19 mouse cellular contexts compared by ENCODE assay signal in genomic region chr1:82157013-82157412, GRCm38 (mm10).
DNase-seq lines count a peak whose midpoint lies in the region; ATAC-seq and TF ChIP-seq lines count a peak whose summit lies in the region.
"Had no signal": no experiment of that assay in that cellular context is flagged by ENCODE, and none has a peak within 500 bp of the region (broad histone marks: within the 10 kb centered on the region; RNA-seq: fewer than 3 reads in every experiment).

No protein-coding gene starts in this region.

- H3K9ac ChIP-seq in forebrain, postnatal 0 days = no peak overlapping the region
- H3K9ac ChIP-seq: embryonic facial prominence, embryonic 13.5 days; heart, embryonic 12.5 days; kidney, embryonic 15.5 days; neural tube, embryonic 15.5 days had no signal

- H3K27ac ChIP-seq in forebrain, postnatal 0 days (ENCODE audit: low read depth, low read length) = no peak overlapping the region
- H3K27ac ChIP-seq in forebrain, embryonic 10.5 days = no peak overlapping the region
- H3K27ac ChIP-seq: embryonic facial prominence, embryonic 13.5 days; kidney, embryonic 15.5 days; neural tube, embryonic 15.5 days had no signal

- no peak overlapping the region for H3K4me2 ChIP-seq in forebrain, postnatal 0 days (ENCODE audit: low read depth)
- H3K4me2 ChIP-seq: embryonic facial prominence, embryonic 13.5 days; heart, embryonic 12.5 days; kidney, embryonic 15.5 days; neural tube, embryonic 15.5 days had no signal

- no peak for TF ChIP-seq CTCF in forebrain, postnatal 0 days (IDR thresholded peaks at IDR 0.05; ENCODE audit: low read depth)

- H3K4me1 ChIP-seq in forebrain, postnatal 0 days (ENCODE audit: insufficient read depth) = no peaks in the 10 kb centered on the region; the same call in 1 of the 2 replicates
- no peaks in the 10 kb centered on the region for H3K4me1 ChIP-seq in forebrain, embryonic 10.5 days
- H3K4me1 ChIP-seq: embryonic facial prominence, embryonic 13.5 days; kidney, embryonic 15.5 days; megakaryocyte, embryonic 14.5 days; neural tube, embryonic 15.5 days had no signal

- no peaks in the 10 kb centered on the region for H3K36me3 ChIP-seq in forebrain, postnatal 0 days (ENCODE audit: insufficient read depth)
- no peaks in the 10 kb centered on the region for H3K36me3 ChIP-seq in forebrain, embryonic 10.5 days (replicated peaks)
- H3K36me3 ChIP-seq: embryonic facial prominence, embryonic 13.5 days; heart, embryonic 12.5 days; kidney, embryonic 15.5 days; neural tube, embryonic 15.5 days had no signal

- no peak overlapping the region for H3K4me3 ChIP-seq in forebrain, postnatal 0 days (ENCODE audit: low read depth, low read length)
- no peak overlapping the region for H3K4me3 ChIP-seq in forebrain, embryonic 10.5 days
- H3K4me3 ChIP-seq: embryonic facial prominence, embryonic 13.5 days; heart, embryonic 12.5 days; kidney, embryonic 15.5 days; megakaryocyte, embryonic 14.5 days; neural tube, embryonic 15.5 days had no signal

- 52% methylated on average over 1 of the region's 1 CpGs for WGBS in forebrain, postnatal 0 days
- WGBS in forebrain, embryonic 10.5 days = 92% methylated on average over 1 of the region's 1 CpGs

- H3K9me3 ChIP-seq in forebrain, postnatal 0 days (ENCODE audit: low read length) = no peaks in the 10 kb centered on the region
- no peaks in the 10 kb centered on the region for H3K9me3 ChIP-seq in forebrain, embryonic 10.5 days
- H3K9me3 ChIP-seq: embryonic facial prominence, embryonic 13.5 days; heart, embryonic 12.5 days; kidney, embryonic 15.5 days; megakaryocyte, embryonic 14.5 days; neural tube, embryonic 15.5 days had no signal

- no peaks in the 10 kb centered on the region for H3K27me3 ChIP-seq in forebrain, postnatal 0 days (ENCODE audit: insufficient read depth, low read length)
- no peaks in the 10 kb centered on the region; the same call in 1 of the 2 replicates for H3K27me3 ChIP-seq in forebrain, embryonic 10.5 days (ENCODE audit: poor library complexity, severe bottlenecking)
- H3K27me3 ChIP-seq: embryonic facial prominence, embryonic 13.5 days; heart, embryonic 12.5 days; megakaryocyte, embryonic 14.5 days; neural tube, embryonic 15.5 days; Patski had no signal

- ATAC-seq in forebrain, postnatal 0 days = peak; percentile 71
- ATAC-seq: Patski had no signal

- DNase-seq in forebrain, postnatal 0 days = peak; percentile 47
- DNase-seq in forebrain, embryonic 10.5 days (ENCODE audit: extremely low spot score, low spot score) = no peak
- DNase-seq in right cerebral cortex, adult 18-20 months = peak; percentile 32
- DNase-seq in right cerebral cortex, postnatal 14 days = no peak
- DNase-seq in layer of hippocampus, postnatal 36 days = peak; percentile 44 to 50
- DNase-seq in telencephalon, adult 2 months (ENCODE audit: low read depth, low spot score) = peak; percentile 55
- DNase-seq in thymus, postnatal 10 days (ENCODE audit: low spot score in 2 of 2) = no peak
- no peak for DNase-seq in kidney, postnatal 36 days
- DNase-seq: cerebellum, adult 18-20 months; gastrocnemius, postnatal 25 days; heart, postnatal 36 days; liver; retina, postnatal 1 day had no signal

Comparison
In these comparisons a context has a peak if more than half of its experiments do, and no peak if none do; other contexts are left out.
1. DNase-seq: peak in forebrain, postnatal 0 days (single experiment), right cerebral cortex, adult 18-20 months (single experiment), layer of hippocampus, postnatal 36 days (2 of 2) and telencephalon, adult 2 months (single experiment); none in forebrain, embryonic 10.5 days (single experiment), right cerebral cortex, postnatal 14 days (single experiment), thymus, postnatal 10 days (0 of 2) and kidney, postnatal 36 days (0 of 2).